Mouse (Mus musculus): ENCODE results near the gene Aasdhppt. TPM values are rescaled to one million over a fixed set of nuclear protein-coding genes. Genes with fewer than 3 reads are reported as not detected.

Aasdhppt gene
- total and polyA plus RNA-seq, 3 experiments = 4.7 to 57.0 (median 27.6) TPM

- peak; percentile 12; the same call in 1 of the 2 replicates for ATAC-seq (ENCODE audit: extremely low read depth, insufficient number of reproducible peaks, low FRiP score, poor library complexity, severe bottlenecking)
- peaks cover 11% of the 10 kb centered on the region for H3K36me3 ChIP-seq (replicated peaks)
- peak overlapping the region; percentile 92; the same call in 1 of the 2 replicates for H3K4me3 ChIP-seq (ENCODE audit: low read depth, low read length)
- peak; percentile 18 for DNase-seq (ENCODE audit: low spot score)
- no peaks in the 10 kb centered on the region for H3K27me3 ChIP-seq (ENCODE audit: insufficient read depth, low read length)
- H3K4me1 ChIP-seq (ENCODE audit: insufficient read depth, low read depth, low read length) = peaks cover 16% of the 10 kb centered on the region
- H3K9me3 ChIP-seq (replicated peaks) = no peaks in the 10 kb centered on the region
- no peak for TF ChIP-seq GATA1 (IDR thresholded peaks at IDR 0.05; ENCODE audit: borderline replicate concordance, low read length)
- no peak for TF ChIP-seq GATA2 (IDR thresholded peaks at IDR 0.05; ENCODE audit: borderline replicate concordance, low read depth, low read length)
- no peak for TF ChIP-seq CTCF (IDR thresholded peaks at IDR 0.05; ENCODE audit: low read depth, low read length)
- no peak for TF ChIP-seq POLR2AphosphoS5 (IDR thresholded peaks at IDR 0.05; ENCODE audit: insufficient replicate concordance, low read depth, low read length)
- no peak for TF ChIP-seq TAL1 (conservative IDR thresholded peaks at IDR 0.05; ENCODE audit: low read depth, low read length)
These were observed 1.4 kb upstream of the Aasdhppt start for GRCm38 (mm10) chr9:4310706-4311105.

GRCm38 (mm10) chr9:4308628-4309350, 482 bp downstream of the Aasdhppt start:
- peaks cover 5% of the 10 kb centered on the region for H3K36me3 ChIP-seq (replicated peaks)
- no peaks in the 10 kb centered on the region for H3K9me3 ChIP-seq (replicated peaks)
- ATAC-seq (ENCODE audit: extremely low read depth, insufficient number of reproducible peaks, low FRiP score, poor library complexity, severe bottlenecking) (0 out of 2 replicates have a peak, but pooled peaks have one; percentile 0), DNase-seq (ENCODE audit: low spot score) (no peak)
- H3K27me3 ChIP-seq (ENCODE audit: insufficient read depth, low read length) = no peaks in the 10 kb centered on the region
- no peak for TF ChIP-seq GATA1 (IDR thresholded peaks at IDR 0.05; ENCODE audit: borderline replicate concordance, low read length)
- no peak for TF ChIP-seq TAL1 (conservative IDR thresholded peaks at IDR 0.05; ENCODE audit: low read depth, low read length)
- TF ChIP-seq GATA2 (IDR thresholded peaks at IDR 0.05; ENCODE audit: borderline replicate concordance, low read depth, low read length) = no peak
- TF ChIP-seq CTCF (IDR thresholded peaks at IDR 0.05; ENCODE audit: low read depth, low read length) = no peak
- TF ChIP-seq POLR2AphosphoS5 (IDR thresholded peaks at IDR 0.05; ENCODE audit: insufficient replicate concordance, low read depth, low read length) = no peak
- peaks cover 16% of the 10 kb centered on the region for H3K4me1 ChIP-seq (ENCODE audit: insufficient read depth, low read depth, low read length)
- peak overlapping the region; percentile 92 for H3K4me3 ChIP-seq (ENCODE audit: low read depth, low read length)

- H3K9me3 ChIP-seq (replicated peaks) = no peaks in the 10 kb centered on the region
- ATAC-seq (ENCODE audit: extremely low read depth, insufficient number of reproducible peaks, low FRiP score, poor library complexity, severe bottlenecking) = no peak
- H3K4me1 ChIP-seq (ENCODE audit: insufficient read depth, low read depth, low read length) = peaks cover 4% of the 10 kb centered on the region; the same call in 1 of the 2 replicates
- TF ChIP-seq TAL1 (conservative IDR thresholded peaks at IDR 0.05; ENCODE audit: low read depth, low read length) (no peak), GATA1 (IDR thresholded peaks at IDR 0.05; ENCODE audit: borderline replicate concordance, low read length) (no peak), GATA2 (IDR thresholded peaks at IDR 0.05; ENCODE audit: borderline replicate concordance, low read depth, low read length) (no peak), POLR2AphosphoS5 (IDR thresholded peaks at IDR 0.05; ENCODE audit: insufficient replicate concordance, low read depth, low read length) (no peak), CTCF (IDR thresholded peaks at IDR 0.05; ENCODE audit: low read depth, low read length) (no peak)
- H3K36me3 ChIP-seq (replicated peaks) = peaks cover 20% of the 10 kb centered on the region
- no peak for DNase-seq (ENCODE audit: low spot score)
- H3K27me3 ChIP-seq (ENCODE audit: insufficient read depth, low read length) = no peaks in the 10 kb centered on the region
- H3K4me3 ChIP-seq (ENCODE audit: low read depth, low read length) = no peak overlapping the region
These were observed 4.4 kb downstream of the Aasdhppt start for GRCm38 (mm10) chr9:4304867-4305266.

GRCm38 (mm10) chr9:4300466-4300865, 8.8 kb downstream of the Aasdhppt start:
- H3K4me3 ChIP-seq (ENCODE audit: low read depth, low read length) = no peak overlapping the region

GRCm38 (mm10) chr9:4283850-4284249, 25.4 kb downstream of the Aasdhppt start:
- TF ChIP-seq CTCF (IDR thresholded peaks at IDR 0.05; ENCODE audit: low read depth, low read length) = no peak
- TF ChIP-seq POLR2AphosphoS5 (IDR thresholded peaks at IDR 0.05; ENCODE audit: insufficient replicate concordance, low read depth, low read length) = no peak
- TF ChIP-seq TAL1 (conservative IDR thresholded peaks at IDR 0.05; ENCODE audit: low read depth, low read length) = no peak
- TF ChIP-seq GATA1 (IDR thresholded peaks at IDR 0.05; ENCODE audit: borderline replicate concordance, low read length) = no peak

More at GRCm38 (mm10) chr9:4300466-4300865, 8.8 kb downstream of the Aasdhppt start:
- no peaks in the 10 kb centered on the region for H3K27me3 ChIP-seq (ENCODE audit: insufficient read depth, low read length)
- DNase-seq (ENCODE audit: low spot score) = no peak
- peaks cover 38% of the 10 kb centered on the region for H3K36me3 ChIP-seq (replicated peaks)
- H3K9me3 ChIP-seq (replicated peaks) = no peaks in the 10 kb centered on the region
- TF ChIP-seq TAL1 (conservative IDR thresholded peaks at IDR 0.05; ENCODE audit: low read depth, low read length) (no peak), CTCF (IDR thresholded peaks at IDR 0.05; ENCODE audit: low read depth, low read length) (no peak), GATA2 (IDR thresholded peaks at IDR 0.05; ENCODE audit: borderline replicate concordance, low read depth, low read length) (no peak), POLR2AphosphoS5 (IDR thresholded peaks at IDR 0.05; ENCODE audit: insufficient replicate concordance, low read depth, low read length) (no peak), GATA1 (IDR thresholded peaks at IDR 0.05; ENCODE audit: borderline replicate concordance, low read length) (no peak)
- ATAC-seq (ENCODE audit: extremely low read depth, insufficient number of reproducible peaks, low FRiP score, poor library complexity, severe bottlenecking) = no peak
- peaks cover 2% of the 10 kb centered on the region; the same call in 1 of the 2 replicates for H3K4me1 ChIP-seq (ENCODE audit: insufficient read depth, low read depth, low read length)

GRCm38 (mm10) chr9:4266881-4267280, 42.4 kb downstream of the Aasdhppt start:
- no peak for TF ChIP-seq TAL1 (conservative IDR thresholded peaks at IDR 0.05; ENCODE audit: low read depth, low read length)
- no peak for TF ChIP-seq POLR2AphosphoS5 (IDR thresholded peaks at IDR 0.05; ENCODE audit: insufficient replicate concordance, low read depth, low read length)
- no peak for TF ChIP-seq GATA2 (IDR thresholded peaks at IDR 0.05; ENCODE audit: borderline replicate concordance, low read depth, low read length)
- TF ChIP-seq CTCF (IDR thresholded peaks at IDR 0.05; ENCODE audit: low read depth, low read length) = no peak
- no peak for TF ChIP-seq GATA1 (IDR thresholded peaks at IDR 0.05; ENCODE audit: borderline replicate concordance, low read length)
- Histone ChIP-seq H3K36me3 (replicated peaks) (no peaks in the 10 kb centered on the region), H3K4me1 (ENCODE audit: insufficient read depth, low read depth, low read length) (no peaks in the 10 kb centered on the region), H3K4me3 (ENCODE audit: low read depth, low read length) (no peak overlapping the region), H3K27me3 (ENCODE audit: insufficient read depth, low read length) (no peaks in the 10 kb centered on the region), H3K9me3 (replicated peaks) (no peaks in the 10 kb centered on the region)
- DNase-seq (ENCODE audit: low spot score) (no peak), ATAC-seq (ENCODE audit: extremely low read depth, insufficient number of reproducible peaks, low FRiP score, poor library complexity, severe bottlenecking) (no peak)

More at GRCm38 (mm10) chr9:4283850-4284249, 25.4 kb downstream of the Aasdhppt start:
- peaks cover 10% of the 10 kb centered on the region for H3K36me3 ChIP-seq (replicated peaks)
- DNase-seq (ENCODE audit: low spot score) = no peak
- ATAC-seq (ENCODE audit: extremely low read depth, insufficient number of reproducible peaks, low FRiP score, poor library complexity, severe bottlenecking) = no peak
- no peak overlapping the region for H3K4me3 ChIP-seq (ENCODE audit: low read depth, low read length)
- H3K4me1 ChIP-seq (ENCODE audit: insufficient read depth, low read depth, low read length) = no peaks in the 10 kb centered on the region
- no peaks in the 10 kb centered on the region for H3K9me3 ChIP-seq (replicated peaks)
- no peaks in the 10 kb centered on the region for H3K27me3 ChIP-seq (ENCODE audit: insufficient read depth, low read length)
